Mouse (Mus musculus): ENCODE data around the gene Olfr923. TPM values are rescaled to one million over a fixed set of nuclear protein-coding genes. Genes with fewer than 3 reads are reported as not detected.

The Olfr923 gene
- not detected in 2 replicates for polyA plus RNA-seq (2012; rRNA removed)

DNA sequence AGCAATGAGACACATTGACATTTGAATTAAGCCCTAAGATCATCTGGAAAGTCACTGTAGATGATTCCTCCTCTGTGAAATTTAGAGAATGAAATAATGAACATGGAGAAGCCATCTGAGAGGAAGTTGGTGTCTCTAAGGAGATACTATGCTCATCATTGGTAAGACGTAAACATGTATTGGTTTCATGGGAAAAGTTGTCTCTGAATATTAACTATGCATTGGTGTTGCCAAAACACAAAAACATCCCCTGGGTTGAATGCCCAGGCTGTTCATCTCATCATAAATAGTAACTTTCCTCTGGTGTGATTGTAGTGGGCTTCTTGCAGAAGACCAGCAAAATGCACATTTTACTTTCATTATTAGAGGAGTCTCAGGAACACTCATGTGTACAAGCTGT lies at the start of gene Olfr923:
Gene Olfr923 (plus strand): TSS at position 301 of the 400 bp plus-strand sequence.

DNA sequence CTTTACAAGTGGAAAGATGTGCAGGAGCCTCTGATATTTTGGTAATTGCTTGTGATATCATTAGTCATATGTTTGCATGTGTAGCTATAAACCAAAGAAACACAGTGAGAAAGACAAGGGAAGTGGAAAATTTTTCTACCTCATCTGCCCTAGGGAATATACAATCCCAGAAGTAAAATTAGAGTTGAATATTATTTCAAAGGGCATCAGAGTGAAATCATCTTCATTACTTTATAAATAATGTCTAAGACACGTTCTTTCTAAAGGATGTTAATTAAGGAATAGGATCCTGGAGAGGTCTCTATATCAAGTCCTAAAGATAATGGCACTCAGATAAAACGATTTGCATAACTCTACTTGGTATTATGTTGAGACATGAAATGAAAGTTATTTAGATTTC lies 12.0 kb upstream of the Olfr923 start, which contains the start of gene Olfr922:
Gene Olfr922 (plus strand): TSS at position 301 of the 400 bp plus-strand sequence.

DNA sequence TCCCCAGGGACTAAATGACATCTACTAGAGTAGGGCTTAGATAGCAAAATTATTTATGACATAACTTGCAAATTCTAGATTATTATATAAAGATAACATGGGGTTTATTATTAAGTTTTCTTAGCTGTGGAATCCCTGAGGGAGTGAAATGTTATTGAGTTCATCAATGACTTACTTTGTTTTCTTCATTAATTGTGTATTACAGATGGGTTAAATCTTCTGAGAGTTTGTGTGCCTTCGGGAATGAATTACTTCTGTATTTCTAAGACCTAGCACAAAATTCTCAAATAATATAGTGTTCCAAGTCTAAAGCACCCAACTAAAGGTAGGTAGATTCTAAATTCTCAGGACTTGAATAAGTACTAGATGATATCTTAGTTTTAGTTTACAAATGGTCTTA lies 17.8 kb downstream of the Olfr923 start, which contains the start of gene Olfr924:
Gene Olfr924 (plus strand): TSS at position 301 of the 400 bp plus-strand sequence.

DNA sequence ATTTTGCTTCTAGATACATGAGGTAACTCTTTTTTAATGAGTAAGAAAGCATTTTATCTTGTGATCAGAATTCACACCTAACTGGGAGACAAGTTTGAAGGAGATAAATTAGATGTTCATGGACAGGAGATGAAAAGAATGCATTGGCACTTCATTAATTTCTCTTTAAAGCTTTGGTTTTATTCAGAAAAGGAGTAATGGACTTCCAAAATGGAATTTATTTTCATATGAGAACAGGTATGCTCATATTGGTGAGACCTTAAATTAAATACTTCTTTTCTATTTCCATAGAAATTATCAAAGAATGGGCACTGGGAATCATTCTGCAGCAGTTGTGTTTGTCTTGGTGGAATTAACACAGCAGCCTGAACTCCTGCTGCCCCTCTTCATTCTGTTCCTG lies 28.4 kb downstream of the Olfr923 start, which contains the start of gene Olfr26:
Gene Olfr26 (plus strand): TSS at position 301 of the 400 bp plus-strand sequence.

DNA sequence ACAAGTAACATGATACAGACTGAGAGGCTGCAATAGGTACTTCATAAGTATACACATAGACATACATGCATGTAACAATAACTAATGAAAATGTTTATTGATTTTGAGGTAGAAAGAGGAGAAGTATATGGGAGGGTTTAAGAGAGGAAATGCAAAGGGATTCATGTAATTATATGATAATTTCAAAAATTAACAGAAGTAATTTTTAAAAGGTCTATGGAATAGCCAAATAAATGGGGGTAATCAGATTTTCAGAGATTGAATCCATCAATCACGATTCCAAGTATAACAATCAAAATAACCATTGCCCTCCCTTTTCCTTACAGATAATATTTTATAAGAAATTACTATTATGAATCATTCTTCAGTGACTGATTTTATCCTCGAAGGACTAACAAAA lies 50.5 kb downstream of the Olfr923 start, which contains the start of gene Olfr926:
Gene Olfr926 (plus strand): TSS at position 301 of the 400 bp plus-strand sequence.

Other genes with a start within 250 kb of the Olfr923 start
- gene Olfr912, start 246.4 kb upstream of the Olfr923 start, polyA plus RNA-seq (2012; rRNA removed), result not detected in 2 replicates
- gene Olfr913, start 233.8 kb upstream of the Olfr923 start, polyA plus RNA-seq (2012; rRNA removed), result not detected in 2 replicates
- gene Olfr914, start 221.4 kb upstream of the Olfr923 start, polyA plus RNA-seq (2012; rRNA removed), result not detected in 2 replicates
- not detected in 2 replicates for gene Olfr916, start 166.7 kb upstream of the Olfr923 start, polyA plus RNA-seq (2012; rRNA removed)
- gene Olfr917, start 160.7 kb upstream of the Olfr923 start, polyA plus RNA-seq (2012; rRNA removed), result not detected in 2 replicates
- not detected in 2 replicates for gene Olfr918, start 151.9 kb upstream of the Olfr923 start, polyA plus RNA-seq (2012; rRNA removed)
- gene Olfr919, start 122.9 kb upstream of the Olfr923 start, polyA plus RNA-seq (2012; rRNA removed), result not detected in 2 replicates
- 6.4 and 8.9 TPM in 2 replicates for gene Vwa5a, start 108.3 kb upstream of the Olfr923 start, polyA plus RNA-seq (2012; rRNA removed)
- 0.04 and 0.05 TPM in 2 replicates for gene Olfr920, start 74.2 kb upstream of the Olfr923 start, polyA plus RNA-seq (2012; rRNA removed)
- not detected in 2 replicates for gene Olfr921, start 53.5 kb upstream of the Olfr923 start, polyA plus RNA-seq (2012; rRNA removed)
- gene Olfr922, start 11.9 kb upstream of the Olfr923 start, polyA plus RNA-seq (2012; rRNA removed), result not detected in 2 replicates
- not detected in 2 replicates for gene Olfr924, start 17.9 kb downstream of the Olfr923 start, polyA plus RNA-seq (2012; rRNA removed)
- not detected in 2 replicates for gene Olfr26, start 28.5 kb downstream of the Olfr923 start, polyA plus RNA-seq (2012; rRNA removed)
- not detected in 2 replicates for gene Olfr926, start 50.6 kb downstream of the Olfr923 start, polyA plus RNA-seq (2012; rRNA removed)
- gene Olfr930, start 103.3 kb downstream of the Olfr923 start, polyA plus RNA-seq (2012; rRNA removed), result not detected in 2 replicates
- gene Olfr933, start 145.8 kb downstream of the Olfr923 start, polyA plus RNA-seq (2012; rRNA removed), result not detected in 2 replicates
- gene Olfr934, start 161.8 kb downstream of the Olfr923 start, polyA plus RNA-seq (2012; rRNA removed), result not detected in 2 replicates
- not detected in 2 replicates for gene Olfr935, start 173.1 kb downstream of the Olfr923 start, polyA plus RNA-seq (2012; rRNA removed)
- gene Olfr146, start 196.8 kb downstream of the Olfr923 start, polyA plus RNA-seq (2012; rRNA removed), result not detected in 2 replicates
- gene Olfr937, start 238.4 kb downstream of the Olfr923 start, polyA plus RNA-seq (2012; rRNA removed), result not detected in 2 replicates